Mouse (Mus musculus): ENCODE measurements around the gene Spata48.
A peak's percentile ranks its signal among the peaks of the same experiment; 100 is the strongest.

Spata48 gene

DNA sequence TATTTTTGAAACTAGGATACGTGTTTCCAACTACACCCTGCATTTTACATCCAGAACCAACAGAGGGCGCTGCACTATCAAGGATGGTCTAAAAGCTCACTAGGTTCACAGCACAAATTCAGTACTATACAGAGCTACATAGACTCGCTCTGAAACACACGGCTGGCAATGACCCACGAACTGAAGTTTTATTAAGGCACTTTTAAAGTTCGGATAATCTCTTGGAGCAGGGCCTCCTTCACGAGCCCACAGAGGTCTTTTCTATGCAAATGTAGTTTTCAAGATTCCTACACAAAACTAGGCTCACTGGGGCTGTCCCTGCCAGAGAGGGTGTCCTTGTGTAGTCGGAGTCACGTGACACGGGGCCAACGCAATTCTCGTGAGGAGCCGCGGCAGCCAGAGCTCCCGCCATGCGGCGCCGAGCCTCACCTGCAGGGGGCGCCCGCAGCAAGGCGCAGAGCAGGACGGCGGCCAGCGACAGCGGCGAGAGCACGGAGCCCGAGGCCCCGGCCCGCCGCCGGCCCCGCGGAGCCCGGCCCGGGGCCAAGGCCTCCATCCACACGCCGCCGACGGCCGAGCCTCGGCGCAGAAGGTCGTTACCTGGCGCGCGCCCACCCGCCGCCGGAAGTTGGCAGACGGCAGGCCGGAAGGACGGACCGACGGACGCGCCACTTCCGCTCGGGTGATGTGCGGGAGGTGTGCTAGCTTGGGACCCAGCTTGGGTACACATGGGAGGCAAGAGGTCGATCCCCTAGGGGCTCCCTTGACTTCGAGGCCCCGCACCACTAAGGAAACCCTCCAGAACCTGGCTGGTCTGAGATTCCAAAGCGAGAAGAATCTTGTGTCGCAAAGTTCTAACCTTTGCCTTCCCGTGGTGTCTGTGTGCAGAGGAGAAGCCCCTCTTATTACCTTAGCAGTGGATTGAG lies at the start of gene Spata48, which contains the start of gene Zpbp:
TSS of gene Spata48 (plus strand) at position 460 of the 926 bp plus-strand sequence.
TSS of gene Zpbp (minus strand) at position 774 of the 926 bp plus-strand sequence.
- DNase-seq (ENCODE audit: low spot score), result peak; percentile 89

DNA sequence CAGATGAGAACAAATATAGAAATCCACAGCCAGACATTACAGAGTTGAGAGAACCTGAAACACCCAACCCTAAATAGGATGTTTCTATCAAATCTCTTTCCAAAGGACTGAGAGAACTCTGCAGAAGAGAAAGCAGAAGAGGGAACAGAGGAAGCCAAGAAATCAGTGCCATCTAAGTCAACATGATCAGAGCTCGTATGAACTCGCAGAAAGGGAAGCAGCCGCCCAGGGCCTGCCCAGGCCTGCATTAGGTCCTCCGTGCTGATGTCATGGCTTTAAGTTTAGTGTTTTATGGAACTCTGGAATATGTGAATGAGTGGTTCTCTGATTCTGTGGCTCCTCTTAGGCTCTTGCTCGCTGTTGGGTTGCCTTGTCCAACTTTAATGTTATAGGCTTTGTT lies 47.7 kb upstream of the Spata48 start:
- DNase-seq (ENCODE audit: low spot score), result no peak

DNA sequence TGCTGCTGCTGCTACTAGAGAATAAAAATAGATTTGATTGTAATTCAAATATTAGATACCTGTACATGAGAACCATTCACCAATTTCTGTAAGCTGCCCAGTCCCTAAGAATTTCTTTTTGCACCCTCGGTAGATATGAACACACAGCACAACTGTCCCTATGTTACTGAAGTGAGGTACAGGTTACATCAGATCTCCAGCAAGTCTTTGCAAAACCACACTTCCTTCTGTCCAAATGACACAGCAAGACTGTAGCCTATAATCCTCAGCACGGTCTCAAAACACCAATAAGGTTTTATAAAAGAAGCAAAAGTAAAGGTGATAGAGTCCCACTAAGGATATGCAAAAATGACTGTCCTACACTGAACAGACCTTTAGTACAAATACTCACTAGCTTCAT lies 44.5 kb upstream of the Spata48 start:
- DNase-seq (ENCODE audit: low spot score), result no peak

DNA sequence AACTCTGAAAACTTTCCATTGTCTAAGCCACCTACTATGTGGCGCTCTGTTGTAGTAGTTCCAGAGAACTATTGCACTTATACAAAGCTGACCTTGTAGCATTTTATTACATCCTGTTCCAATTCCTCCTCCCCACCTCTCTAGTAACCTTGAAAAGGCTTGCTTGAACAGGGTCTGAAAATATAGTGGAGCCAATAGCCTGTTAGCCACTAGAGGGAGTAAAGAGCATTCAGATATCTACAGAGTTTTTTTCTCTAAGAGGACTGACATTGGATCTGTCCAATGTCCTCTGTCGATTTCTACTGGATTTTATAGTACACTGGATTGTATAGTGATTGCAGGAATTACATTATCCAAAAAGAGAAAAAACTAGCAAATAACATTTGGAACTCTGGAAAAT lies 6.9 kb upstream of the Spata48 start:
- no peak for DNase-seq (ENCODE audit: low spot score)

DNA sequence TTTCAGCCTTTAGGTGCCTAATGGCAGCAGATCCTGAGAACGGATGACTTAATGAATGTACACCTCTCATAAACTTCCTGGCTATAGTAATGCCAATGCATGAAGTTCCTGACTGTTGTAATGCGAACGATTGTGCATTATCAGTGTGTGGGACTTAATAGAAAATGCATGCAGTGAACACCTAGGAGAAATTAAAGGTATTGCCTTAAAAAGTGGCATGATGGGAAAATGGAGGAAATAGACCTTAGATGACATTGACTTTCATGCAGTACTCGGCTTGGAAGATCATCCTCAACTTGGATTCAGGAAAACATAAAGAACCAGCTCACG lies 632 bp downstream of the Spata48 start:
- DNase-seq (ENCODE audit: low spot score), result no peak

DNA sequence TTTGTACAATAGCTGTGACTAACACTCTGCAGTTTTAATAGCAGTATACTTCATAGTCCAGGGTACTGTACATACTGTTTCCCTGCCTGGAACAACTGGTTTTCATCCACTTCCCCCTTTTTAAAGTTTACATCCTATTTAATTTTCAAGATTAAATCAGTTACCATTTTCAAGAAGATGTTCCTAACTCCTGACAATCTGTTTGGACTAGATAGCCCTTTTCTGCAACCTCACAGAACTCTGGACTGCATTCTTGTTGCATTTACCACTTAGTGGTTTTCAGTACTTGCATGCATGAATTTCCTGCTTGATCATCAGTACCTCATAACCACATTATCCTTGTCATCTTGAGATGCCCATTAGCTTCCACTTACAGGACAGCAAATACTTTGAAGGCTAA lies 7.0 kb downstream of the Spata48 start:
- DNase-seq (ENCODE audit: low spot score), result no peak

DNA sequence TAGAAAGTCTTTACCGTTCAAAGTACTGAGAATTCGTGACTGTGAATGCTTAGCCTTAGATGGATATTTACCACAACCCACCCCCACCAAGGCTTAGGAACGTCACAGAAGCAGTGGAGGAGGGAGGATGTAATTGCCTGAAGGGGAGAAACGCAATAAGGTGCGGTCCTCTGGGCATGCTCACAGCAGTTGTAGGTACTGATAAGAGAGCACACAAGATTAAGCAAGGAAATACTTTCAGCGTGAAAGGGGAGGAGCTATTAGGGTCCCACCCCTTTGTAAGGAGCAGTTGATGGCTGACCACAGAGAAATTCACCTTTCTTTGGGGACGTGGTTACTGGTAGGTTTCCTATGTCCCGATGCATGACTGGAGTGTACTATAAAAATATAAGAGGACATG lies 22.5 kb downstream of the Spata48 start:
- DNase-seq (ENCODE audit: low spot score), result no peak

DNA sequence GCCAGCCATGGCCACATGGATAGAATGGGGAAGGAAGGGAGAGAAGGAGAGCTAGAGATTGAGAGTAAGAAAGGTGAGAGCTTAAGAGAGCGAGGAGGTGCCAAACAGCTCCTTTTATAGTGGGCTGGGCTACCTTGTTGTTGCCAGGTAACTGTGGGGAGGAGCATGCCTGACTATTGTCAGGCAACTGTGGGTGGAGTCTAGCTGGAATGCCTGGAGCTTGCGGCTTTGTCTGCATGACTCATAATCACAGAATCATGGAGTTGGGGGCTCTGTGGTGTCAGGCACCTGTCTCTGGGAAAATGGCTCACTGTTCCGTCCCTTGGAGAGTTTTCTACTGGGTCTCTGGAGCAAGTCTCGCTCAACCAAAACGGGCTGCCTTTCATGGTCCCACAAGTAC lies 30.1 kb downstream of the Spata48 start:
- no peak for DNase-seq (ENCODE audit: low spot score)

DNA sequence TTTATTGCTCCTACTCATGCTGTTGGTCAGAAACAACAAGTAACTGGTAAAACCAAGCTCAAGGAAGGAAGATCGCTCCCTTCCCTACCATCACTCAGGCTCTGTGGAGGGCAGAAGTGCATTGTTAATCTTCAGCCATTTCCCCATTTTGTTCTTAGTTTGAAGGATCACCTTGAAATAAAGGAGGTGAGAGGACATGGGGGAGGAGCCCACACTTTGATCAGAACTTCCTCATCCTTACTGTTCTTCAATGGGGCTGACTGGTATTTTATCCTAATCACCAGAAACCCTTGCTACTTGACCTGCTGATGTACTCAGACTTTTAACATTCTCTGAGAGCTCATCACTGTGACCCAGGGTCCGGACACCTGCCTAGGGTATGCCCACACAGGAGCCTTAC lies 33.8 kb downstream of the Spata48 start:
- no peak for DNase-seq (ENCODE audit: low spot score)

DNA sequence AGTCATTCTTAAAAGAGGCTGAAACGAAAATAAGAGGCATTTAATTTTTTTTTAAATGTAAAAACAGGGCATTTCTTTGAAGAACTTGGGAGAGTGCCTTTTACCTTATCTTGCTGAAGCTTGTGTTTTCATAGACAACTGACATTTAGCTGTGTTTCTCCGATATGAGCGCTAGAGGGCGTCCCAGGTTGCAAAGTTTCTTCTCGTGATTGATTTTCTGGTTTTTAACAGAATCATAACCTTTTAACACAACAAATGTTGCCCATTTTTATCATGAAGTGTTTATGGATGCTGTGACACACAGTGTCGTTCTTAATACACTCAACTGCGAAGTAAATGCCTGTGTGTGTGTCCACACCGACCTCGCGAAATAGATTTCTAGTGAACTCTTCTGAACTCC lies 38.0 kb downstream of the Spata48 start:
- no peak for DNase-seq (ENCODE audit: low spot score)

DNA sequence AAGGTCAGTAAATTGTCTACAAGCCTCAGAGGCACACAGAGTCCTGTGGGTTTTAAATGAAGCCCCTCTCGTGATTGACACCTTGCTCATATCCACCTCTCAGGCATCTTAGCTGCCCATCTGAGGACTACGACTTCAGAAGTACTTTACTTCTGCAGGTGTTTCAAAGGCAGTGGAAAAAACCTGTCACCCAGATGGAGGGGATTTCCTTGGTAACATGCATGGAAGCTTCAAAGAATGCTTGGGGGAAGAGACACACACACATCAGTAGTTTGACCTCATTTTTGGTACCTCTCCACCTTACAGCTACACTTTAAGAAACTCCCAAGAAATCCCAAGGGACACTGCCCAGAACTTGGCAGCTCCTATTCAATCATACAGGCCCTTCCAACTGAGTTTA lies 44.3 kb downstream of the Spata48 start:
- no peak for DNase-seq (ENCODE audit: low spot score)

DNA sequence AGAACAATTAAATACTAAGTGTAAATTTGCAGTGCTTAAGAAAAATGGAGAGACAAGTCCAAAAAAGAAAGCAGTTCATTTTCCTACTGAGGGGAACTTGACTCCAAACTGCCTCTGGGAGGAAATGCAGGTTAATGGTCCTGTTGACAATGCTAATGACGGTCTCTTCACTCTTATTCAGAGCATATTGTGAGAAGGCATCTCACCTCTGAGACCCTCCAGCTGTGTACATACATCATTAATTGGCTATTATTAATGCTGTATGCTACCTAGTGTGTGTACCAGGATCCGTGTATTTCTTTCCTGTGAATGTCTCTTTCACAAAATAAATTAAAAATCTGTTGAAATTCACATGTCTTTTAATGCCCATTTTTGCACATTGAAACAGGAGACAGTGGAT lies 47.5 kb downstream of the Spata48 start:
- DNase-seq (ENCODE audit: low spot score), result no peak

DNA sequence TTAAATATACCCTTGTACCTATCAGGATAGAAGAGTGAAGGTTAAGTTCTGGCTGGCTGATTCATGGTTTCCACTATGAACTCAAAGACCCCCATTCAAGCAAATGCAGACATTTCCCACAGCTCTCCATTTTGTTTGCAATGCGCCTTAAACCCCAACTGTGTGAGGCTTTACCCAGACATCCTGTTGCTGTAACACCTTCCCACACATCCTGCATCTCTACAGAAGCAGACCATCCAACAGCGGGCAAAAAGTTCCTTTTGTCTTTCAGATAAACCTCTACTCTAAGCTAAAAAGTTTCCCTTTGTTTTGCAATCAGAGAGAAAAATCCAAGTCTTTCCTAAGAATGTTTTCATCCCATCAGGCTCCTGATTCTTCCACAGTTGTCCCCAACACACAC lies 50.2 kb downstream of the Spata48 start:
- DNase-seq (ENCODE audit: low spot score), result no peak

DNA sequence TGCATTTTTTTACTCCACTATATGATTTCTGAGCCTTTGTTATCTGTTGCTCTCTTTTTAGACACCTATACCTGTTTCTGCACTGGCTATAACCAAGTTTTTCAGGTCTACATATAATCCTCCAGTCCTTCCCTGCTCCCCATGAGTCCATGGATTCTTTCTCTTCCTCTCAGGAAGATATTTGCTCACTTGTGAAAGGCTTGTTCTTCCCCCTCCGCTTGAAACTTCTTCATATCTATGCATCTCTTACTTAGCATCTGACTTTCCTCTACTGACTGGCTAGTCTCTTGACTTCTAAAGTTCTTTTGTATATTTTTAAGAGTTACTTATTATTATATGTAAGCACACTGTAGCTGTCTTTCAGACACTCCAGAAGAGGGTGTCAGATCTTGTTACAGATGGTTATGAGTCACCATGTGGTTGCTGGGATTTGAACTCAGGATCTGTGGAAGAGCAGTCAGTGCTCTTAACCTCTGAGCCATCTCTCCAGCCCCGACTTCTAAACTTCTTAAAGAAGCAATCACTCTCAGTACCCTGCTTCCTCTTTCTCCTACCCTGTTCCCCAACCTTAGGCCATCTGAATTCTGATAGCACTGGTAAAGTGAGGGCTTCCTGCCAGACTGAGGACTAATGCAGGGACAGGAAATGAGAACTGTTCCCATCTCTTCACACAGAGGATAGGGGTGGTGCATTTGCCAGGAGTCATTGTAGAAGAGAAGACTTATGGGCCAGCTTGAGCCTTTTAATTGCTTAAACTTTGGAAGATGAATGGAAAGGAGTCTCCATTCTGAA lies 51.3 kb downstream of the Spata48 start:
- DNase-seq (ENCODE audit: low spot score), result no peak

DNA sequence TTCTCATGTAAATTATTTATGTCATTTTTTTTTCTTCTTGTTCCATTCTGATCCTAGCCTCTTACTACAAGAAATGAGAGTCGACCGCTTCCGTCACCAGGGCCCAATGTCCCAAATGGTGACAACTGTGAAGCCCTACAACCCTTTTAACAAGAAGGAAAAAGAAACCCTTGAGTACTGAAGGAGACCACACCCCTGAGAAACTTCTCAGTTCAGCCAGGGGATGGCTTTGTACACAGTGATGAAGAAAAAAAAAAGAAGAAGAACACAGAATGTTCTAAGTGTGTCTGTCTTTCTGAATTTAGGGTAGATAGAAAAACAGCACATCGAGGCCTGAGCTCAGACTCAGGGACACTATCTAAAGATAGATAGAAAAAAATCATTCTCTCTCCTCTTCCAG lies 53.0 kb downstream of the Spata48 start:
- DNase-seq (ENCODE audit: low spot score), result no peak

DNA sequence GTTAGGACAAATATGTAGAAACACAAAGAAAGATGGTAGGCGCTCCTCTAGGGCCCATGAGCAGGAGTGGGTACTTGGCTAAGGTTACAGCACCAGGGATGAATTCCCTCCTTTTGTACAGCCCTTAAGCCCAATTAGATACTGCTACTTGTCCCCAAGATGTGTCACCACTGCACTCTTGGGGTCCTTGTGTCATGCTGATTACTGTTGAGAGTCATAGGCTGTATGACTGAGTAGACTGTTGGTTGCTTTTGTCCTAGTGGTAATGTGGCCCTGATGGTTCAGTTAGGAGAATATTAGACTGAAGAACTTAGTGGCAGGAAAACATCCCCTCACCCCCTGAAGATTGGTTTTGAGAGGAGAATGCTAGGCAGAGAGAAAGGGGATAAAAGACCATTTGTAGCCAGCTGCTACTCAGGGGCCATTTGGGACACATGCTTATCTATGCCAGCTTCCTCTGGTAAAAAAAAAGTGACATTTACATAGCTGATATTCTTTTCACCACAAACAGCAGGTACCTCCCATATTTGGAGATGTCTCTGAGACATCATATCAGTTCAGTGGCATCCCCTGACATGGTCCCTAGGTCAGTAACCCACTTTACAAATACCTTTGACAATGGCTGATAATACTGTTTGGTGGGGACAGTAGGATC lies 56.0 kb downstream of the Spata48 start:
- no peak for DNase-seq (ENCODE audit: low spot score)

DNA sequence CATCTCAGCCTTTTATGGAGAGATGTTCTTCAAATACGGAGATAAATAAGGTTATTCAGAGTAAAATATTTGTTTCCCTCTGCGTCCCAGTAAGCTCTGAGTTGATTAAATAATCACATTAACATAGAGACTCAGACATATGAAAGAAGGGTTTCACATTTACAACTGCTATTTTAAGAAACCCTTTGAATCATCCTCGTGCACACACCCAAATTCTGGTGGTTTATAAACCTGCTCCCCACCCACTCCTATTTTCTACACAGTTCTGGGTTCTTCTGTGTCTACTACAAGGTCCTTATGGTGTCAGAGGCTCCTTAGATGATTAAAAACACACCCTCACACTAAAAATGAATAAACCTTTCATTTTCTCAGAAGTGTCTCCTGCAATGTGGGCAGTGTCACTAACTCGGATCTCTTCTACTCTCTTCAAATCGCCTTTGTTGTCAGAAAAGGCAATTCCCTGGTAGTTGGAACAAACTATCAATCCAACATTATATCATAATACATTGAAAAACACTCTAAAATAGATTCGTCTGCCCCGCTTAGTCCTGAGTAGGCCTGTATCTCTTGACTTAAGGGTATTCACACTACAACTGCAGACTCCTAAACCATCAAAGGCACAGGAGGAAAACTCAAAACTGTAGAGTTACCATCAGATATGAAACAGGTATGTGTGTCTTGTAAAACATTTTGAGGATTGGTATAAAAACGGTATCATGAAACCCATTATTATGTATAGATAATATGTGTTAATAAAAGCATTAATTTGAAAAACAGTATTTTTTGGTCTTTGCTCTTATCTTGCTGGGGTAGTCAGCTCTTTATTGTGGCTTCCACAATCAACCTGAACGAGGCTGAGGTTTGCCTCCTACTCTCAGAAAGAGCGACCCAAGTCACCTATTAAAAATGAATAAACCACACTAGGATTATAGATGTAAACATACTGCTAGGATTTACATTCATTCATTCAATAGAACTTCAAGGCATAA lies 57.7 kb downstream of the Spata48 start:
- DNase-seq (ENCODE audit: low spot score), result no peak

DNA sequence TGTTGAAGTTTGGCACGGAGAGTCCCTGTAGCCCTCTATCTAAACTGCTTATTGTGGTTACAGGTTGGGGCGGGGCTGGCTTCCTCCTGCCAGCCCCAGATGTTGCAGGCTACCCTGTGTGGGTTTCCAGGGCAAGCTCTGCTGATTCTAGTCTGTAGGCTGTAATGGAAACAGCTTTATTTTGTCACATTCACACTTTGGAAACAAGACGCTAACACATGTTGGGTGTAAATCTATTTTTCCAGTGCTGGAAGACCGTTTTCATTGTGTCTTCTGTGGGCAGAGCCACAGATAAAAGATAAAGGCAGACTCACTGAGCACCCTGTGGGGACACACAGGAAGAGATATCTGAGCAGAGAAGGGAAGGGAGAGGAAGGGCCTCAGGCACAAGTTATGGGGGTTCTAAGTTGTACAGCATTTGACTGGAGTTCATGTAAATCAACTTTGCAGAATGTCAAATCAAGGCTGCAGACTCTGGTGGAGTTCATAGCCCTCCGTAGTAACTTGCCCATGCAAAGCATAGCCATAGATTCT lies 60.1 kb downstream of the Spata48 start:
- no peak for DNase-seq (ENCODE audit: low spot score)

DNA sequence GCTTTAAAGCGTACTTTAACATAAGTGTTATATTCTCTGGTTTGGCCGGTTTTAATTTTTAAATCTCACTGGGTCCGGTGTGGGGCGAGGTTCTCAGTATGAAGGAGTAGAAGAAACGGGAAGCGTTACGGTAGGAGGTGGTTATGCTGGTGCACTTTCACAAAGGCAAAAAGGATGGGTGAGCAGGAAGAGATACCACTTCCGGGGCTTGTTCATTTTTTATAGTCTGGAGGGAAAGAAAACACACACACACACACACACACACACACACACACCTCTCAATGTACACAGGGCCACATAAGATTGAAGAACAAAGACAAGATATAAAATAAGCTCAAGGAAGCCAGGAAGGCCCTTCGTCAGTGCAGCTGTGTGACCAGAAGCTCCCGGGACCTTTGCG lies 66.9 kb downstream of the Spata48 start:
- no peak for DNase-seq (ENCODE audit: low spot score)

DNA sequence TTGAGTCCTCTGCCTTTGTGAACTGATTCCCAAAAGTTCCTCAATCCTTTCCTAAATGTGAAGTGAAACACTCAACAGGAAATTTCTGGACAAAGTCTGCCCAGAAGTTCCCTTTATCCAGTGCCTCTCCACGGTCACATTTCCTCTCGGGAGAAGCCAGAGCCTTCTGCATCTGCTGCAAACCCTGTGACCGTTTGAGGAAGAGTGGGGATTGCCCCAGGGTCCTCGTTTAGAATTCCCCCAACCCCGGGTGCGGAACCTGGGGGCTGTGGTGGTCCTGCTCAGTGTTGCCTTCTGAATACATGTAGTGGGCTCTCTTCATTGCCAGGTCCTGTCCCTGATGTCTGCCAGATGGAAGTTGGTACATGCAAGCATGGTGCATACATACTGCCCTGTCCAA lies 67.3 kb downstream of the Spata48 start:
- no peak for DNase-seq (ENCODE audit: low spot score)

DNA sequence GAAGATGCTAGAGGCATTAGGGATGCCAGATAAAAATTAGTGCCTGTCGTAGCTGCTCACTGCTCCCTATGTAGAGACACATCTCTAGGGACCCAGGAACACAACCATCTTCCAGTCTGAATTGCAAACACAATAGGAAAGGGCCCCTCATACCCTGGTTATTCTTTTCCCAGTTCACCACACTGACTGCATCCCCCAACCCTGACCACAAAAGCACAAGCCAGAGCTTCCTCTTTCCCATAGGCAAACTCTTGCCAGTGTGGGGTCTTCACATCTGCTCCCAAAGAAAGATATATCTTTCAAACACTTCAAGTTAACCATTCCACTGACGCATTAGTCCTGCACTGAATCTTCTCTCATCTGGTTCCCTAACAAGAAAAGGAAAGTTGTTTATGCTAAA lies 68.2 kb downstream of the Spata48 start:
- no peak for DNase-seq (ENCODE audit: low spot score)
